Mouse (Mus musculus): ENCODE results near the gene Inka2.
A peak's percentile ranks its signal among the peaks of the same experiment; 100 is the strongest.

Inka2 gene

DNA sequence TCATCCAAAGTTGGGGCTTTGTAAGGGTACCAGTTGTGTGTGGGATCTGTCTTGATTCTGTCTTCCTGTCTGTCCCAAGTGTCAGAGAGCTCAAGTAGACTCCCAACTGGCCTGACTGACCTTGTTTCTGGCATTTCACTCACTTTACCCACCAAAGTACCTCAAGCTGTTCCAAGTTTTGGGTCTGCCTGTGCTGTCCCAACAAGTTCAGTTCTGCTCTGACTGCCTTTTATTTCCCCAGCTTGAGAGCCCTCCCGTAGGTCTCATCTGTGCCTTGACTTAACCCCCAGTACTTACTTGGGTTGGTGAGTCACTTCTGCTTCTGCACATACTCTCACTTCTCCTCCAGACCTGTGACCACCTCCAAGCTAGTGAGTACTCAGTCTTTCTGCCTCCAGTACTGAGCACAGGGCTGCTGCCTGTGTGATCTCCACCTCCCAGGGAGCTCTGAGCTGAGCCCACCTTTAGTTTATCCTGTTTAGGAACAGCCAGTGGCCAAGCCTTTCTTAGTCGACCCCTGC is 17.3 kb downstream of the Inka2 start:
- no peak for DNase-seq (ENCODE audit: low read depth, low spot score)

DNA sequence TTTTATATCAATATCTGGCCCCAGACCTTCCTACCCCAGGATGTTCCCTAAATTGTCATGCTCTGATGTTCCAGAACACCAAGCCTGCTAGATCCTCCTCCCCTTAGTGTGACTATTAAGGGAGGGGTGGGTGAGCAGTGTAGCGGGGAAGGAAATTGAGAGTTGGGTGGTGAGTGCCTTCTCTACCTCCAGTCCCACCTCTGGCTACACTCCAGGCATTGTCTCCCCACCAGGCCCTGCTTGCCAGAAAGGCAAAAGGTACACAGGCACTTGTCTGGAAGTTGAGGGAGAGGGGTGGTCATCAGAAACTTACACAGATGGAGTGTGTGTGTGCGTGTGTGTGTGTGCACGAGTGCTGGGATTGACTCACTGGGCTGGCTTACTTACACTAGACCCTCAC is 18.1 kb downstream of the Inka2 start:
- DNase-seq (ENCODE audit: low read depth, low spot score), result no peak

- peak; percentile 90 for DNase-seq (ENCODE audit: low read depth, low spot score)
These were observed 21.6 kb downstream of the Inka2 start for GRCm38 (mm10) chr3:105726037-105726436.

DNA sequence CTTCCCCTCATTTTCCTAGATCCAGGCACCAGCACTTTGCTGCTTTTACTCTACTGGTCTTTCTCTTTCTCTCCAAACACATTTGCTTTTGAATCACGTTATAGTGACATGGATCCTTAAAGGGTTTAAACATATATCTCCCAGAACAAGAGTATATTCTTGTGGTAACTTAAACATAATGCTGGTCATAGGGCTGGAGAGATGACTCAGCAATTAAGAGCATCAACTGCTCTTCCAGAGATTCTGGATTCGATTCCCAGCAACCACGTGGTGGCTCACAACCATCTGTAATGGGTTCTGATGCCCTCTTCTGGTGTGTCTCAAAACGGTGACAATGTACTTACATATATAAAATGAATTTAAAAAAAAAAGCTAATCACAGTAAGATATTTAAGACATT is 28.0 kb downstream of the Inka2 start:
- DNase-seq (ENCODE audit: low read depth, low spot score), result no peak

GRCm38 (mm10) chr3:105733538-105733937 is 29.1 kb downstream of the Inka2 start:
- DNase-seq (ENCODE audit: low read depth, low spot score), result no peak

GRCm38 (mm10) chr3:105735285-105735684 is 30.9 kb downstream of the Inka2 start:
- no peak for DNase-seq (ENCODE audit: low read depth, low spot score)

- DNase-seq (ENCODE audit: low read depth, low spot score), result no peak
These were observed 31.7 kb downstream of the Inka2 start for GRCm38 (mm10) chr3:105736148-105736547.

GRCm38 (mm10) chr3:105737070-105737469 is 32.7 kb downstream of the Inka2 start:
- no peak for DNase-seq (ENCODE audit: low read depth, low spot score)

DNA sequence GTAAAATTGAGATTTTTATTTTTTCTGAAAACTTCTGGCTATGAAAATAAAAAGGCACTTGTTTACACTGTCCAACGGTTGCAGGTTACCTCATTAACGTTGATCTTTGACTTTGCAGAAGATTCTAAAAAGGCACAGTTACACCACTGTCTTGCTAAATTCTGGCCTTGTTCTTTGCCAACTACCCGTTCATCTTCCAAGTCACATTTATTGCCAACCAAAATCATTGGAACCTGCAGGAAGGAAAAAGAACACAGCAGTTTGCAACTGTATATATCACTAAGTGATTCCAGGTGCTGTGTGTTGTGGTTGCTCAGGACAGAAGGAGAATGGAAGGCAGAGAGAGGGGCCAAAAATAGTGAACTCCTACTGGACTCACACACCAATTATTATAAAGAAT is 33.3 kb downstream of the Inka2 start:
- no peak for DNase-seq (ENCODE audit: low read depth, low spot score)

GRCm38 (mm10) chr3:105746542-105746941 is 42.1 kb downstream of the Inka2 start:
- no peak for DNase-seq (ENCODE audit: low read depth, low spot score)

DNA sequence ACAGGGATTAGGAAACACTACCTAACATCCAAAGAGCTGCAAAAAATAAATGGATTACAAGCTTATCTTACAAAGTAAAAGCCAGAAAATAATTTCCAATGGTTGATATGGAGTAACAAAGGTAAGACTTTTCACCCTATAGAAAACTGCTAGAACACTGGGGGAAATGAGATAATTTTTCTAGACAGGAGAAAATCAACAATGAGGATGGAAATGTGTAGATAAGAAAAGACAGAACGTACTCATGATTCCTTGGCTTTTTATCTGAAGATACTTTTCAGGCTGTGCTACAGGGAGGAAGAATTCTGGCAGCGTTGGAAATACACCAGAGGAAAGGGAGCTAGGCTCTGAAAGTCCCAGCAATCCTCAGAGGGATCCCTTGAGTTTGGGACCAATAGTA is 46.4 kb downstream of the Inka2 start:
- no peak for DNase-seq (ENCODE audit: low read depth, low spot score)

DNA sequence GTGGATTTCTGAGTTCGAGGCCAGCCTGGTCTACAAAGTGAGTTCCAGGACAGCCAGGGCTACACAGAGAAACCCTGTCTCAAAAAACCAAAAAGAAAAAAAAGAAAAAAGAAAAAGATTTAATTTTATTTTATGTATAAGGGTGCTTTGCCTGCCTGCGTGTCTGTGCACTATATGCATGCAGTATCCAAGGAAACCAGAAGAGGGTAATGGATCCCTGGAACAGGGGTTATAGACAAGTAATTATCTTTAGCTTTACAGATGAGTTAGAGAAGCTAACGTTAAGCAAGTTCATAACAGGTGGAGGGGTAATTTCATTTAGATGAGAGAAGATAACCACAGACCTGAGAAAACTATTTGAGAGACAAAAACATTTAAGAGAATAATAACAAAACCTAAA is 49.8 kb downstream of the Inka2 start:
- DNase-seq (ENCODE audit: low read depth, low spot score), result no peak

DNA sequence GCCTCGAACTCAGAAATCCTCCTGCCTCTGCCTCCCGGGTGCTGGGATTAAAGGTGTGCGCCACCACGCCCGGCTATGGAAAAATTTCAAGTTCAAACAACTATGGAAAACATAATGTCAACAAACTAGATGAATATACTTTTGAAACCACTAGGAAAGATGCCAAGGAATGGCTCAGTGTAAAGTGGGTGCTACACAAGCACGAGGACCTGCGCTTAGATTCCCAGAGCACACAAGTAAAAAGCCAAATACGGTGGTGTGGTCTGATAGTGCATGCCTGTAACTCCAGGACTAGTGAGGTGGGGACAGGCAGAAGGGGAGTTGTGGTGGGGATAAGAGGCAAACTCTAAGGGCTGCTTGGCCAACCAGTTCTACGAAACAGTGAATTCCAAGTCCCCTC is 50.7 kb downstream of the Inka2 start:
- no peak for DNase-seq (ENCODE audit: low read depth, low spot score)

GRCm38 (mm10) chr3:105756505-105756904 is 52.1 kb downstream of the Inka2 start:
- DNase-seq (ENCODE audit: low read depth, low spot score), result no peak

DNA sequence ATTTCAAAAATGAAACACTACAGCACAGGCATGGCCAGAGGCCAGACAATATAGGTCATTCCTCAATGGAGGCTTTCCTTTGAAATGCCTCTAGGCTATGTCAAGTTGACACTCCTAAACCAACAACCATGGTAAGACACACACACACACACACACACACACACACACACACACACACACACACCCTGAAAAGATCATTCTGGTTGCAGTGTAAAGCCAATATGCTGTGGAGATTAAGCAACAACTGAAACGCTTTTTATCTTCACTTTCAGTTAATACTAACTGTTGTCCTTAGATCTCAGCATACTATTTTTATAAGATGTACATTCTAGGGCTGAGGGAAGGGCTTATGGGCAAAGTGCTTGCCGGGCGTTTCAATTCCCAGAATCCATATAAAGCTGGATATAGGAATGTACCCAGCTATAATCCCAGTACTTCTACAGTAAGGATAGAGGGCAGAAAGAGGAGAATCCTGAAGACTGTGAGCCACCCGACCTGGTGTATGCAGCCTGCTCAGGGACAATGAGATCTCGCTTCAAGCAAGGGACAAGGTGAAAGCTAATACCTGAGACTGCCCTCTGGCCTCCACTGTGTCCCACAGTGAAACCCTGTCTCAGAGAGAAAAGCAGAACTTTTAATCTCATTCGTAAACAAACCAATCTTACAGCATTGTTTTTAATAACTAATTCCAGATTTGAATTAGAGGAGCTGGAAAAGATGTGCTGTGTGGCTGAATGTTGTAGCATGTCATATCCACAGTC is 53.1 kb downstream of the Inka2 start:
- DNase-seq (ENCODE audit: low read depth, low spot score), result no peak

GRCm38 (mm10) chr3:105758098-105758497 is 53.7 kb downstream of the Inka2 start:
- DNase-seq (ENCODE audit: low read depth, low spot score), result no peak

GRCm38 (mm10) chr3:105758658-105759057 is 54.3 kb downstream of the Inka2 start:
- DNase-seq (ENCODE audit: low read depth, low spot score), result peak; percentile 49

GRCm38 (mm10) chr3:105760063-105760462 is 55.7 kb downstream of the Inka2 start:
- no peak for DNase-seq (ENCODE audit: low read depth, low spot score)

- no peak for DNase-seq (ENCODE audit: low read depth, low spot score)
These were observed 58.9 kb downstream of the Inka2 start for GRCm38 (mm10) chr3:105763132-105763851.

- DNase-seq (ENCODE audit: low read depth, low spot score), result no peak
These were observed 64.1 kb downstream of the Inka2 start for GRCm38 (mm10) chr3:105768529-105768928.

DNA sequence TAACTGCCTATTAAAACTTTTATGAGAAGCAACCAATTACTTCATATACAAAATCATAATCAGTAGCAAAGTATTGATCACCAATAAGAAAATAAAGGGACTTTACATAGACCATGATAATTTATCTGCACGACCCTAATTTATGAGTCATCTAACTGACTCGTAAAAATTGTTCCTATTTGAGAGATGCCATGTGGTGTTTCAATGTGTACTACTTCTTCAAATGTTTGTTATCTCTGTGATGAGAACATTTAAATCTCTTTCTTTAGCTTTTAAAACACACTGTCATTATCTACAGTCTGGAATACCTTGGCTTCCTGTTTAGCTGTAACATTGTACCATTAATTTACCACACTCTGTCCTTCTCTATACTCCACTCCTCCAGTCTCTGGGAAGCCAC is 65.0 kb downstream of the Inka2 start:
- no peak for DNase-seq (ENCODE audit: low read depth, low spot score)
